Mouse (Mus musculus): ENCODE measurements around the gene Gm5737. TPM values are rescaled to one million over a fixed set of nuclear protein-coding genes. Genes with fewer than 3 reads are reported as not detected.

The Gm5737 gene
- polyA plus RNA-seq, 1 experiment, result not detected

DNA sequence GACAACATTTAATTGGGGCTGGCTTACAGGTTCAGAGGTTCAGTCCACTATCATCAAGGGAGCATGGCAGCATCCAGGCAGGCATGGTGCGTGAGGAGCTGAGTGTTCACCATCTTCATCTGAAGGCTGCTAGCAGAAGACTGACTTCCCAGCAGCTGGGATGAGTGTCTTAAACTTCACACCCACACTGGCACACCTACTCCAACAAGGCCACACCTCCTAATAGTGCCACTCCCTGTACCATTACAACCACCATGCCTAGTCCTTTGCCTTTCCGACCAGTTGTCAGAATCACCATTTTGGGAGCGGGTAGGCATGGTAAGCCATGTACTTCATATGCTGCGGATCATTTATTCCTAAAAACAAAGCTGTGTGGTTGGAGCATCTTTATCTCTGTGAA, 68.6 kb downstream of the Gm5737 start:
- Histone ChIP-seq H3K27ac (ENCODE audit: insufficient read depth, low read depth, low read length) (no peak overlapping the region), H3K4me1 (ENCODE audit: control insufficient read depth, insufficient read depth, low read length) (no peaks in the 10 kb centered on the region), H3K4me3 (ENCODE audit: insufficient read depth, low read depth, low read length) (no peak overlapping the region)
- WGBS, result 96% methylated on average over 4 of the region's 4 CpGs
- TF ChIP-seq CTCF (IDR thresholded peaks at IDR 0.05; ENCODE audit: insufficient read depth, low read depth, low read length) (no peak), POLR2A (IDR thresholded peaks at IDR 0.05; ENCODE audit: insufficient read depth, low read depth, low read length) (no peak)

Other genes with a start within 250 kb of the Gm5737 start
- 368 TPM in 1 of 2 replicates, not detected in the other for gene Uqcrc2, start 177.2 kb upstream of the Gm5737 start, polyA plus RNA-seq (2012; ENCODE audit: insufficient read depth, insufficient read length, low replicate concordance, missing spikeins)
- not detected in 2 replicates for gene Pdzd9, start 142.0 kb upstream of the Gm5737 start, polyA plus RNA-seq (2012; ENCODE audit: insufficient read depth, insufficient read length, low replicate concordance, missing spikeins)
- gene Mosmo, start 134.7 kb upstream of the Gm5737 start, polyA plus RNA-seq (2012; ENCODE audit: insufficient read depth, insufficient read length, low replicate concordance, missing spikeins), result not detected in 2 replicates
- gene Vwa3a, start 73.0 kb upstream of the Gm5737 start, polyA plus RNA-seq (2012; ENCODE audit: insufficient read depth, insufficient read length, low replicate concordance, missing spikeins), result not detected in 2 replicates
- gene Eef2k, start 30.5 kb downstream of the Gm5737 start, polyA plus RNA-seq (2012; ENCODE audit: insufficient read depth, insufficient read length, low replicate concordance, missing spikeins), result not detected in 2 replicates
- not detected in 2 replicates for gene Polr3e, start 105.4 kb downstream of the Gm5737 start, polyA plus RNA-seq (2012; ENCODE audit: insufficient read depth, insufficient read length, low replicate concordance, missing spikeins)
- not detected in 2 replicates for gene Cdr2, start 169.9 kb downstream of the Gm5737 start, polyA plus RNA-seq (2012; ENCODE audit: insufficient read depth, insufficient read length, low replicate concordance, missing spikeins)
- not detected in 2 replicates for gene Mfsd13b, start 170.1 kb downstream of the Gm5737 start, polyA plus RNA-seq (2012; ENCODE audit: insufficient read depth, insufficient read length, low replicate concordance, missing spikeins)
- not detected in 2 replicates for gene Mettl9, start 222.1 kb downstream of the Gm5737 start, polyA plus RNA-seq (2012; ENCODE audit: insufficient read depth, insufficient read length, low replicate concordance, missing spikeins)